Mouse (Mus musculus): ENCODE results near the gene Srr. TPM values are rescaled to one million over a fixed set of nuclear protein-coding genes. Genes with fewer than 3 reads are reported as not detected.

The Srr gene
- polyA plus RNA-seq, 1 experiment = 0.08 TPM

DNA sequence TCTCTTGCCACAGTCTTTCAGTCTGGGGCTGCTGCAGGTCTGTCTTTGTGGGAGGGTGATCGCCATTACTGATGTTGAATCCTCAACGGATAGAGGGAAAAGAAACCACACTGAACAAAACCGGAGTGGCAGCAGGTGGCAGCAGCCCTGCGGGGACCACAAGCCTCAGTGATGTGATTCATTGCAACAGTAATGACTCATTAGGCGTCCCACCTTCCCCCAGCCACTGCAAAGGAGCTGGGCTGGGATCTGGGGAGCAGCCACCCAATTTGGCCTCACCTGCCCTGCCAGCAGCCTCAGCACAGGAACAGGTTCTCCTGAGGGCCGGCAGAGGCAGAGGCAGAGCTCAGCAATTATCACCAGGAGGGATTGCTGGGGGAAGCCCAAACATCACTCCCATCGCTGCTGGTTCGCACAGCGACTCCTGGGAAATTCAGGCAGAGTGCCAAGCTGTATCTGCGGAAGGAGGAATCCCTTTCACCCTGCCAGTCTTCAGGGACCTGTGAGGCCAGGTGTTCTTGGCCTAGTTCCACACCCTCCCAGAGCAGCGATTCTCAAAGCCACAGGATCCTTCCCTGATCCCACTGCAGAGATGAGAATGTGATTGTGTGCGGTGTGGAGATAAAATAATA lies 54.6 kb downstream of the Srr start:
- Histone ChIP-seq H3K9me3 (ENCODE audit: control insufficient read depth, low read length) (no peaks in the 10 kb centered on the region), H3K36me3 (ENCODE audit: control insufficient read depth) (peaks cover 11% of the 10 kb centered on the region; the same call in 1 of the 2 replicates), H3K4me1 (ENCODE audit: control insufficient read depth) (no peaks in the 10 kb centered on the region), H3K27me3 (ENCODE audit: control insufficient read depth) (no peaks in the 10 kb centered on the region), H3K4me3 (replicated peaks) (no peak overlapping the region)
- no peak for TF ChIP-seq TAL1 (IDR thresholded peaks at IDR 0.05; ENCODE audit: low read length)
- no peak for TF ChIP-seq GATA1 (IDR thresholded peaks at IDR 0.05; ENCODE audit: low read length)

DNA sequence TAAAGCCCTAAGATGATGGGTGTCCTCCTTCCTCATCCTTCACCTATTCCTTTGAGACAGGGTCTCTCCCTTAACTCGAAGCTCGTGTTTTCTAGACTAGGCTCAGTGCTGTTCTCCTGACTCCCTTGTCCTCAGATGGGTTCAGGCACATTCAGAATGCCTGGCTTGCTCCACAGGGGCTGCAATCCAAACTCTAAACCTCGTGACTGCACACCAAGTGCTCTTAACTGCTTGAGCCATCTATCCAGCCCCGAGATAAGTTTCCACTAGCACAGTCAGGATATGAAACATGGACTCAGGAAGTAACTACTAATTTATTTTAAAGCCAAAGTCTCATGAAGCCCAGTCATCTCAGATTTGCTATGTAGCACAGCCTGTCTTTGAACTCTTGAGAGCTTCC lies 55.2 kb downstream of the Srr start:
- Histone ChIP-seq H3K4me1 (ENCODE audit: control insufficient read depth) (no peaks in the 10 kb centered on the region), H3K9me3 (ENCODE audit: control insufficient read depth, low read length) (no peaks in the 10 kb centered on the region), H3K36me3 (ENCODE audit: control insufficient read depth) (peaks cover 11% of the 10 kb centered on the region; the same call in 1 of the 2 replicates), H3K4me3 (replicated peaks) (no peak overlapping the region), H3K27me3 (ENCODE audit: control insufficient read depth) (no peaks in the 10 kb centered on the region)
- TF ChIP-seq GATA1 (IDR thresholded peaks at IDR 0.05; ENCODE audit: low read length) = no peak

DNA sequence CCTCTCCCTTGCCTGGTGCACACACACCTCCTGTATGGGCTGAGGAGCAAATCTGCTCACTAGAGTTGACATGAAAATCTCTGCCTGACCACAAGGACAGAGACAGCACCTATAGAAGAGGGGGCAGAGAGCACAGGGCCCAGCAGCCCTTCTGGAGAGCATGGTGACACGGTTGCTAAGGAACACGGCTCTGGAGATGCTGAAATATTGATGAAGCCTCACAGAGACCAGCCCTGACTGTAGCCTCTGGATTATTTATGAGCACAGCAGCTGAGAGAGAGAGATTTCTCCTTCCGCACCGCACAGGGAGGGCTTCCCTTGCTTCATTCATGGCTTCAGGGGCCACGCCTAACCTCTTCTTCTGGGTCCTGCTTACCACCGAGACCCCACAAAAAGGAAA lies 56.1 kb downstream of the Srr start:
- no peaks in the 10 kb centered on the region for H3K9me3 ChIP-seq (ENCODE audit: control insufficient read depth, low read length)
- no peaks in the 10 kb centered on the region for H3K4me1 ChIP-seq (ENCODE audit: control insufficient read depth)
- no peaks in the 10 kb centered on the region for H3K27me3 ChIP-seq (ENCODE audit: control insufficient read depth)
- H3K4me3 ChIP-seq (replicated peaks) = no peak overlapping the region
- H3K36me3 ChIP-seq (ENCODE audit: control insufficient read depth) = peaks cover 18% of the 10 kb centered on the region; the same call in 1 of the 2 replicates
- TF ChIP-seq GATA1 (IDR thresholded peaks at IDR 0.05; ENCODE audit: low read length) (no peak), TAL1 (IDR thresholded peaks at IDR 0.05; ENCODE audit: low read length) (no peak)

DNA sequence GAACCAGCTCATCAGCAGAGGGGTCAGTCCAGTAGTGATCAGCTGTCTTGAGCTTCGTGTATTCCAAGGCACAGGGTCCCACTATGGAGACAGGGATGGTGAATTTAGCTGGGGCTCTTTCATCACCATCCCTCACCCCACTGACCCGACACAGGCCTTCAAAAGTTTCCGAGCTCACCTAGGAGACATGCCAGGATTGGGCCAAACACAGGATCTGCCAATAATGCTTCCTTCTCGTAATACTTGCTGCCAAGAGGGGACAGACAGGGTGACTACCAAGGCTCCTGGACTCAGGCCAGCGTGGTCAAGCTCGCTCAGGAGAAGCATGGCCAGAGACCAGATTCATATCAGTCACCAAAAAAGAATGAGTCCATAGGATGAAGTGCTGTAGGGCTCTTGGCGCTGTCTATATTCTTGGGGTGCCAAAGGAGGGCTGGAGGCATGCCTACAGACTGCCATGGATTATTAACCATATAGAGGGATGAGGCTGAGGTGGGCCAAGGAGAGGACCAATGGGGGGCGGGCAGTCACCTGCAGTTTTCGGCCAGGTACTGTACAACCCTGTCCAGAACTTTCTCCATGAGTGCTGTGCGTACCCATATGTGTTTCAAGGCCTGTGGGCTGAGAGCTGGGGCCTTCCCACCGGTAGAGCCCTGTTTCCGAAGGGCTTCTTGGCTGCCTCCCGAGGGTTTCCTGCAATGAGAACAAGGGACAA lies 57.5 kb downstream of the Srr start:
- Histone ChIP-seq H3K36me3 (ENCODE audit: control insufficient read depth) (peaks cover 18% of the 10 kb centered on the region; the same call in 1 of the 2 replicates), H3K9me3 (ENCODE audit: control insufficient read depth, low read length) (no peaks in the 10 kb centered on the region), H3K4me1 (ENCODE audit: control insufficient read depth) (no peaks in the 10 kb centered on the region), H3K4me3 (replicated peaks) (no peak overlapping the region), H3K27me3 (ENCODE audit: control insufficient read depth) (no peaks in the 10 kb centered on the region)
- TF ChIP-seq GATA1 (IDR thresholded peaks at IDR 0.05; ENCODE audit: low read length) (no peak), TAL1 (IDR thresholded peaks at IDR 0.05; ENCODE audit: low read length) (no peak)

DNA sequence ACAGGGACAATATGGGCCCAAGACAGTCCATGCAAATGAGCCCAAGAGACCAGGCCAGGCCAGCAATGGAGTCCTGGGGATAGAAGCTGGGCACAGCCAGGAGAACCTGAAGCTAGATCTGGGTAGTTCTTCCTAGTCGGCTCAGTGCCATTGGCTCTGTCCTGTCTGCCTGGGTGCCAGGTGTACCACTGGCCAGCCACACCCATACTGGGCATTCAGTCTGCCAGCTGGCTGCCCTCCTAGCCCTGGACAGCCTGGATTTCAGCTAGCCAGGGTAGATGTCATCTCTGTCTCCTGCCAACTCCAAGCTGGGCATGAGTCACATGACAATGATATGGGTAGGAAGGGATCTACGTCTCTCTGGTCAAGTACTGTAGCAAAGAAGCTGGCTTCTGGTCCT lies 58.6 kb downstream of the Srr start:
- no peaks in the 10 kb centered on the region for H3K27me3 ChIP-seq (ENCODE audit: control insufficient read depth)
- H3K9me3 ChIP-seq (ENCODE audit: control insufficient read depth, low read length) = no peaks in the 10 kb centered on the region
- TF ChIP-seq GATA1 (IDR thresholded peaks at IDR 0.05; ENCODE audit: low read length) = no peak
- TF ChIP-seq TAL1 (IDR thresholded peaks at IDR 0.05; ENCODE audit: low read length) = no peak
- peaks cover 19% of the 10 kb centered on the region; the same call in 1 of the 2 replicates for H3K36me3 ChIP-seq (ENCODE audit: control insufficient read depth)
- no peak overlapping the region for H3K4me3 ChIP-seq (replicated peaks)
- no peaks in the 10 kb centered on the region for H3K4me1 ChIP-seq (ENCODE audit: control insufficient read depth)

DNA sequence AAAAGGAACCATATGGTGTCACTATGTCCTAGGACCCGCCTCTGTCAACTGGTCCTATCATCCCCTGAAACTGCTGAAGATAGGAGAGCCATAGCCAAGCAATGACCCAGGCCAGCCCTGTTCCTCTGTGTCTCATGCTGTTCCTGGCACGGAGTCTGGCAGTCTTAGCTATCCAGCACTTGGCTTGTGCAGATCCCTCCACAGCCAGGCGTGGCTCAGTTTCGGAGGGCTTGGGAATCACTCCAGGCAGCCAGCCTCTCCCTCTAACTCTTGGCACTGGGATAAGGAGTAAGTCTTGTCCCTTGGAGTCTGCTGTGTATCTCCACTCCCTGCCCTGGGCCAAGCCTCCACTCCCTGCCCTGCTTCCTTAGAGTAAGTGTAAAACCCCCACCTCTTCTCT lies 59.1 kb downstream of the Srr start:
- Histone ChIP-seq H3K4me1 (ENCODE audit: control insufficient read depth) (no peaks in the 10 kb centered on the region), H3K27me3 (ENCODE audit: control insufficient read depth) (no peaks in the 10 kb centered on the region), H3K36me3 (ENCODE audit: control insufficient read depth) (peaks cover 21% of the 10 kb centered on the region; the same call in 1 of the 2 replicates), H3K4me3 (replicated peaks) (no peak overlapping the region), H3K9me3 (ENCODE audit: control insufficient read depth, low read length) (no peaks in the 10 kb centered on the region)
- TF ChIP-seq GATA1 (IDR thresholded peaks at IDR 0.05; ENCODE audit: low read length) = no peak
- no peak for TF ChIP-seq TAL1 (IDR thresholded peaks at IDR 0.05; ENCODE audit: low read length)

DNA sequence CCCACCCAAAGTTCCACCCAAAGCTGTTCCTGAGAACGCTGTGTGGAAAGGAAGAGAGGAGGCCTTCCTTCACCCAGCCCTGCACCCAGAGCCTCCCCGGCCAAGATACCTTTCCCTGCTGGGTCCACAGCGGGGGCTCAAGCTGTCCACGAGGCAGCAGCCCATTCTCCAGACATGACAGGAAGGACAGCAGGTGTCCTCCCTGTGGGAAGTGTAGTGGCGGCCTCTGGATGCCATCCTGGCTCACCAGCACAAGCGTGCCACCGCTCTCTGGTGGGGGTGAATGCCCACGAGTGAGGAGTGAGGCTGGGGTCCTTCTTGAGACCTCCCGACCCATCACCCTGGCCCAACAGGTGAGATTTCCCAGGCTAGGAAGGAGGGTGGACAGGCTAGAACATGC lies 60.5 kb downstream of the Srr start:
- Histone ChIP-seq H3K4me1 (ENCODE audit: control insufficient read depth) (peaks cover 3% of the 10 kb centered on the region; the same call in 1 of the 2 replicates), H3K4me3 (replicated peaks) (no peak overlapping the region), H3K9me3 (ENCODE audit: control insufficient read depth, low read length) (no peaks in the 10 kb centered on the region), H3K36me3 (ENCODE audit: control insufficient read depth) (peaks cover 21% of the 10 kb centered on the region; the same call in 1 of the 2 replicates), H3K27me3 (ENCODE audit: control insufficient read depth) (no peaks in the 10 kb centered on the region)
- TF ChIP-seq TAL1 (IDR thresholded peaks at IDR 0.05; ENCODE audit: low read length) (no peak), GATA1 (IDR thresholded peaks at IDR 0.05; ENCODE audit: low read length) (no peak)

DNA sequence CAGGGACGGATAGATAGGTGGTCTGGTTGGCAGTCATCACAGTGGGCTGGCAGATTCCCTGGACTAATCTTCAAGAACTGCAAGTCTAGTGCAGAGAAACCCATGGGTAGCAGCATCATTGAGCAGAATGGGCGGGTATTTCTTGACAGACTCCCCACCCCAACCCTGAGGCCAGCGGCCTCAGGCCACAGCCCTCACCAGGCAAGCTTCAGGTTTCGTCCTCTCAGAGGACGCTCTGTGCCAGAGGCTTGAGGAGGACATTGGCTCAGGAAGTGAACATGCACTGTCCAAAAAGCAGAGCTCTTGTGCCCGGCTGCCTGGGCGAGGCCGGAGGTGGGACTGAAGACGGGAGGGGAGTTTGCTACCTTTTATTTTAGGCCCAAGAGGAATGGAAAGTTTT lies 61.3 kb downstream of the Srr start:
- H3K27me3 ChIP-seq (ENCODE audit: control insufficient read depth) = no peaks in the 10 kb centered on the region
- H3K36me3 ChIP-seq (ENCODE audit: control insufficient read depth) = peaks cover 21% of the 10 kb centered on the region
- peaks cover 3% of the 10 kb centered on the region; the same call in 1 of the 2 replicates for H3K4me1 ChIP-seq (ENCODE audit: control insufficient read depth)
- no peak overlapping the region for H3K4me3 ChIP-seq (replicated peaks)
- TF ChIP-seq TAL1 (IDR thresholded peaks at IDR 0.05; ENCODE audit: low read length) (no peak), GATA1 (IDR thresholded peaks at IDR 0.05; ENCODE audit: low read length) (no peak)
- no peaks in the 10 kb centered on the region for H3K9me3 ChIP-seq (ENCODE audit: control insufficient read depth, low read length)

DNA sequence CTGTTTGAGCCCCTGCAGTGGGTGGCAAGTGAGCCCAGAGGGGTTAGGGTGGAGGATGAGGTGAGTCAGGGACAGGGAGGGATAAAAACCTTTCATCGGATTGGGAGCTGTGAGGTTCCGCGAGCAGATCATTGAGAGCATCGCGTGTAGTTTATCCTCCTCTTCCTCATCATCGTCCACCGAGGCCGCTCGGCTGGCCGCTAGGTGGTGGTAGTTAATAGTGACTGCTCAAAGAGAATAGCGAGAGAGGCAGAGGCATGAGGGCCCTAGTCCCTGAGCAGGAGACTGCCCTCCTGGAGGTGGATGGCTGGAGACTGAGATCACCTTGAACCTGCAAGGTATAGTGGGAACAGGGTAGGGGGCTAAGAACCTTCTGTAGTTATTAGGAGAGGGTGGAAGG lies 62.3 kb downstream of the Srr start:
- H3K4me3 ChIP-seq (replicated peaks) = no peak overlapping the region
- no peak for TF ChIP-seq TAL1 (IDR thresholded peaks at IDR 0.05; ENCODE audit: low read length)
- no peak for TF ChIP-seq GATA1 (IDR thresholded peaks at IDR 0.05; ENCODE audit: low read length)
- no peaks in the 10 kb centered on the region for H3K27me3 ChIP-seq (ENCODE audit: control insufficient read depth)
- no peaks in the 10 kb centered on the region for H3K9me3 ChIP-seq (ENCODE audit: control insufficient read depth, low read length)
- H3K4me1 ChIP-seq (ENCODE audit: control insufficient read depth) = peaks cover 3% of the 10 kb centered on the region; the same call in 1 of the 2 replicates
- peaks cover 21% of the 10 kb centered on the region for H3K36me3 ChIP-seq (ENCODE audit: control insufficient read depth)
